ENCODE assay signal across 9 mouse cellular contexts in the genomic region with DNA sequence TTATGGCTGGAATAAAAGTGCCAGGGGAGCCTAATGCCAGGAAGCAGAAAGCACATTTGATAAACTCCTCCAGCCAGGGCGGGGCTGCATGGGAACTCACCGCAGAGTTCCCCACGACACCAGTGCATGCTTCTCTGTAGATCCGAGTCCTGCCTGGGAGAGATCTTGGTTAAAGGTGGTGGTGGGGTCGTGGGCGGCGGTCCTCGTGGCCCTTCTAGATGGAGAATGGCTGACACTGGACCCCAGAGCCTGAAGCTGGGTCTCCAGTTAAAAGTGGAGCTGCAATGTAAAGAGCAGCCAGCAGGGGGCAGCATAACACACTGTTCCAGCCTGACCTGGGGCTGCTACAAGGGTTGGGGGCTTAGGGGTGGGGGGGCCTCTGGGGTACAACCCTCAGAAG. TPM values are rescaled to one million over a fixed set of nuclear protein-coding genes. Genes with fewer than 3 reads are reported as not detected.
DNase-seq lines count a peak whose midpoint lies in the region; ATAC-seq and TF ChIP-seq lines count a peak whose summit lies in the region.
"Had no signal": no experiment of that assay in that cellular context is flagged by ENCODE, and none has a peak within 500 bp of the region (broad histone marks: within the 10 kb centered on the region; RNA-seq: fewer than 3 reads in every experiment).

No protein-coding gene starts in this region.

- H3K9ac ChIP-seq in embryonic facial prominence, embryonic 14.5 days (ENCODE audit: low read depth, low read length), result no peak overlapping the region
- peak overlapping the region; percentile 36; the same call in 1 of the 2 replicates for H3K9ac ChIP-seq in liver, embryonic 15.5 days

- H3K27me3 ChIP-seq in embryonic facial prominence, embryonic 14.5 days (replicated peaks; ENCODE audit: control insufficient read depth, insufficient read depth, low read length), result no peaks in the 10 kb centered on the region
- H3K27me3 ChIP-seq in kidney, adult 2 months (replicated peaks; ENCODE audit: control insufficient read depth, insufficient read depth, low read length), result no peaks in the 10 kb centered on the region
- H3K27me3 ChIP-seq in liver, embryonic 15.5 days, result peaks cover 11% of the 10 kb centered on the region; the same call in 1 of the 2 replicates

- no peaks in the 10 kb centered on the region for H3K9me3 ChIP-seq in embryonic facial prominence, embryonic 14.5 days (ENCODE audit: control insufficient read depth, low read length)
- no peaks in the 10 kb centered on the region for H3K9me3 ChIP-seq in liver, embryonic 15.5 days (replicated peaks)

- peaks cover 7% of the 10 kb centered on the region for H3K4me1 ChIP-seq in embryonic facial prominence, embryonic 14.5 days (ENCODE audit: control insufficient read depth, insufficient read depth, low read length)
- no peaks in the 10 kb centered on the region for H3K4me1 ChIP-seq in kidney, adult 2 months (ENCODE audit: control insufficient read depth, insufficient read depth, low read length)
- peaks cover 45% of the 10 kb centered on the region for H3K4me1 ChIP-seq in liver, embryonic 15.5 days (replicated peaks)
- peaks cover 6% of the 10 kb centered on the region; the same call in 1 of the 2 replicates for H3K4me1 ChIP-seq in olfactory bulb, adult 2 months (ENCODE audit: control insufficient read depth, insufficient read depth, low read length)

- no peak overlapping the region for H3K27ac ChIP-seq in embryonic facial prominence, embryonic 14.5 days (replicated peaks; ENCODE audit: low read depth, low read length)
- no peak overlapping the region for H3K27ac ChIP-seq in kidney, adult 2 months (ENCODE audit: insufficient read depth, low read depth, low read length)
- H3K27ac ChIP-seq in liver, embryonic 15.5 days (replicated peaks), result peak overlapping the region; percentile 75
- H3K27ac ChIP-seq in olfactory bulb, adult 2 months (ENCODE audit: insufficient read depth, low read depth, low read length), result no peak overlapping the region

- DNase-seq in layer of hippocampus, adult 11-12 months (ENCODE audit: low spot score), result peak; percentile 55
- no peak for DNase-seq in layer of hippocampus, adult 9-11 months
- peak; percentile 53 for DNase-seq in adrenal gland, adult 2 months
- no peak for DNase-seq in embryonic facial prominence, embryonic 14.5 days (ENCODE audit: low spot score)
- DNase-seq in kidney, adult 2 months, result peak; percentile 54
- peak; percentile 51 for DNase-seq in urinary bladder, adult 2 months (ENCODE audit: low spot score)

- no peak overlapping the region for H3K4me3 ChIP-seq in embryonic facial prominence, embryonic 14.5 days (ENCODE audit: low read depth, low read length)
- H3K4me3 ChIP-seq in kidney, adult 2 months (ENCODE audit: insufficient read depth, low read depth, low read length), result no peak overlapping the region
- peak overlapping the region; percentile 44 for H3K4me3 ChIP-seq in liver, embryonic 15.5 days (replicated peaks)
- H3K4me3 ChIP-seq in olfactory bulb, adult 2 months (ENCODE audit: insufficient read depth, low read depth, low read length), result no peak overlapping the region

- ATAC-seq in embryonic facial prominence, embryonic 14.5 days (ENCODE audit: low read depth), result no peak
- ATAC-seq in liver, embryonic 15.5 days (ENCODE audit: insufficient read depth), result 0 out of 2 replicates have a peak, but pooled peaks have one; percentile 32

- H3K4me2 ChIP-seq in embryonic facial prominence, embryonic 14.5 days (ENCODE audit: low read depth, low read length), result 0 out of 2 replicates have a peak overlapping the region, but pooled peaks have one; percentile 20
- H3K4me2 ChIP-seq in liver, embryonic 15.5 days, result peak overlapping the region; percentile 72

- TF ChIP-seq POLR2A in kidney, adult 2 months (IDR thresholded peaks at IDR 0.05; ENCODE audit: low read depth, low read length), result no peak
- no peak for TF ChIP-seq POLR2A in olfactory bulb, adult 2 months (IDR thresholded peaks at IDR 0.05; ENCODE audit: insufficient read depth, low read depth, low read length)

- TF ChIP-seq CTCF in kidney, adult 2 months (conservative IDR thresholded peaks at IDR 0.05; ENCODE audit: insufficient read depth, insufficient read length, low read depth, low read length), result peak; percentile 69
- TF ChIP-seq CTCF in olfactory bulb, adult 2 months (IDR thresholded peaks at IDR 0.05; ENCODE audit: insufficient read depth, low read depth, low read length), result peak; percentile 64; the same call in 1 of the 2 replicates

- WGBS in embryonic facial prominence, embryonic 14.5 days, result 19% methylated on average over 8 of the region's 8 CpGs
- WGBS in kidney, adult 2 months, result 24% methylated on average over 8 of the region's 8 CpGs
- WGBS in liver, embryonic 15.5 days (ENCODE audit: insufficient replicate concordance), result 7% methylated on average over 8 of the region's 8 CpGs
- 25% methylated on average over 8 of the region's 8 CpGs for WGBS in olfactory bulb, adult 2 months

- no peaks in the 10 kb centered on the region for H3K36me3 ChIP-seq in embryonic facial prominence, embryonic 14.5 days (ENCODE audit: control insufficient read depth, insufficient read depth, low read length)
- H3K36me3 ChIP-seq in kidney, adult 2 months (ENCODE audit: control insufficient read depth, insufficient read depth, low read length), result no peaks in the 10 kb centered on the region
- H3K36me3 ChIP-seq in liver, embryonic 15.5 days (replicated peaks), result no peaks in the 10 kb centered on the region

RNA-seq across cellular contexts. Expression of a gene that starts 38.3 kb away (rescaled TPM):
- not detected for total RNA-seq in adrenal gland, adult 2 months (2021)
- polyA plus RNA-seq in adrenal gland, adult 2 months (2012; rRNA removed), result 0.07 TPM in 1 of 2 replicates, not detected in the other
- polyA plus RNA-seq in embryonic facial prominence, embryonic 14.5 days (2014; fragmentation: Nextera tagmentation; extraction: Ambion mirVana), result 0.17 TPM in 1 of 2 replicates, not detected in the other
- polyA plus RNA-seq in kidney, adult 2 months (2012; rRNA removed), result 0.17 TPM in 1 of 2 replicates, not detected in the other
- polyA plus RNA-seq in liver, embryonic 15.5 days (2015; fragmentation: Nextera tagmentation; extraction: Ambion mirVana), result not detected in 2 replicates
- polyA plus RNA-seq in olfactory bulb, adult 2 months (2012; ENCODE audit: insufficient read depth, insufficient read length, low replicate concordance, missing spikeins), result not detected in 2 replicates
- polyA plus RNA-seq in urinary bladder, adult 2 months (2012; rRNA removed), result 0.04 TPM in 1 of 2 replicates, not detected in the other
- polyA plus RNA-seq: gonadal fat pad, adult 2 months had no signal

RNA-seq across cellular contexts. Expression of a gene that starts 54.6 kb away (rescaled TPM):
- 100 to 1,000 TPM; 240 to 255 TPM for total RNA-seq in adrenal gland, adult 2 months (2021)
- 8.0 and 10.3 TPM in 2 replicates for polyA plus RNA-seq in adrenal gland, adult 2 months (2012; rRNA removed)
- polyA plus RNA-seq in embryonic facial prominence, embryonic 14.5 days (2014; fragmentation: Nextera tagmentation; extraction: Ambion mirVana), result 151 and 156 TPM in 2 replicates
- polyA plus RNA-seq in kidney, adult 2 months (2012; rRNA removed), result 67.3 and 93.3 TPM in 2 replicates
- polyA plus RNA-seq in liver, embryonic 15.5 days (2015; fragmentation: Nextera tagmentation; extraction: Ambion mirVana), result 126 and 128 TPM in 2 replicates
- polyA plus RNA-seq in olfactory bulb, adult 2 months (2012; ENCODE audit: insufficient read depth, insufficient read length, low replicate concordance, missing spikeins), result 433 and 939 TPM in 2 replicates
- 252 and 403 TPM in 2 replicates for polyA plus RNA-seq in urinary bladder, adult 2 months (2012; rRNA removed)

Comparison
In these comparisons a context has a peak if more than half of its experiments do, and no peak if none do; other contexts are left out.
1. DNase-seq: peak in layer of hippocampus, adult 11-12 months (single experiment), adrenal gland, adult 2 months (single experiment), kidney, adult 2 months (single experiment) and urinary bladder, adult 2 months (single experiment); none in layer of hippocampus, adult 9-11 months (single experiment) and embryonic facial prominence, embryonic 14.5 days (single experiment).